Mouse (Mus musculus): ENCODE results near the gene Eri2. TPM values are rescaled to one million over a fixed set of nuclear protein-coding genes. Genes with fewer than 3 reads are reported as not detected.
"Not testable (repeated sequence)": the region's sequence is repeated elsewhere in the genome, so short reads cannot be mapped to it uniquely, and the experiment has no call there.

Eri2 gene
- polyA plus RNA-seq, 1 experiment from 2014 or later = 16.6 TPM

- no peak overlapping the region for H3K4me3 ChIP-seq
- no peak overlapping the region for H3K4me2 ChIP-seq
- H3K9me3 ChIP-seq (replicated peaks) = no peaks in the 10 kb centered on the region
- no peak overlapping the region for H3K9ac ChIP-seq
- 63% methylated on average over 2 of the region's 2 CpGs for WGBS (ENCODE audit: insufficient replicate concordance)
- no peak overlapping the region for H3K27ac ChIP-seq
- ATAC-seq = no peak
- no peaks in the 10 kb centered on the region for H3K36me3 ChIP-seq
- peaks cover 6% of the 10 kb centered on the region for H3K27me3 ChIP-seq (replicated peaks)
- H3K4me1 ChIP-seq = no peaks in the 10 kb centered on the region
These were observed 55.0 kb downstream of the Eri2 start for GRCm38 (mm10) chr7:119738877-119739276.

GRCm38 (mm10) chr7:119731262-119731661 is 62.6 kb downstream of the Eri2 start:
- not testable (repeated sequence) for H3K4me2 ChIP-seq; H3K36me3 ChIP-seq; H3K9me3 ChIP-seq (replicated peaks); H3K4me3 ChIP-seq; H3K27ac ChIP-seq; ATAC-seq; H3K9ac ChIP-seq; H3K27me3 ChIP-seq (replicated peaks); H3K4me1 ChIP-seq
- 69% methylated on average over 4 of the region's 4 CpGs for WGBS (ENCODE audit: insufficient replicate concordance)

- 64% methylated on average over 2 of the region's 2 CpGs for WGBS (ENCODE audit: insufficient replicate concordance)
- Histone ChIP-seq H3K36me3 (no peaks in the 10 kb centered on the region), H3K4me1 (no peaks in the 10 kb centered on the region), H3K27me3 (replicated peaks) (peaks cover 9% of the 10 kb centered on the region; the same call in 1 of the 2 replicates), H3K4me3 (no peak overlapping the region), H3K9ac (no peak overlapping the region), H3K27ac (no peak overlapping the region), H3K9me3 (replicated peaks) (no peaks in the 10 kb centered on the region), H3K4me2 (no peak overlapping the region)
- ATAC-seq = no peak
These were observed 66.2 kb downstream of the Eri2 start for GRCm38 (mm10) chr7:119727621-119728020.

- peaks cover 31% of the 10 kb centered on the region for H3K36me3 ChIP-seq
- H3K27me3 ChIP-seq (replicated peaks) = peaks cover 5% of the 10 kb centered on the region; the same call in 1 of the 2 replicates
- H3K27ac ChIP-seq = 0 out of 2 replicates have a peak overlapping the region, but pooled peaks have one; percentile 70
- peak; percentile 49 for ATAC-seq
- peak overlapping the region; percentile 86 for H3K4me2 ChIP-seq
- H3K9me3 ChIP-seq (replicated peaks) = no peaks in the 10 kb centered on the region
- peak overlapping the region; percentile 84 for H3K9ac ChIP-seq
- H3K4me1 ChIP-seq = peaks cover 14% of the 10 kb centered on the region
- 12% methylated on average over 8 of the region's 8 CpGs for WGBS (ENCODE audit: insufficient replicate concordance)
- H3K4me3 ChIP-seq = peak overlapping the region; percentile 95
These were observed 72.9 kb downstream of the Eri2 start for GRCm38 (mm10) chr7:119720947-119721310.

GRCm38 (mm10) chr7:119720253-119720946 is 73.5 kb downstream of the Eri2 start, which contains the start of gene Thumpd1:
Gene Thumpd1, minus strand, starts transcription at chr7:119720798.
- H3K27me3 ChIP-seq (replicated peaks) = peaks cover 5% of the 10 kb centered on the region; the same call in 1 of the 2 replicates
- H3K36me3 ChIP-seq = peaks cover 37% of the 10 kb centered on the region
- peak within 1 kb of the TSS; percentile 95 for H3K4me3 ChIP-seq
- peak; percentile 91 for ATAC-seq
- no peaks in the 10 kb centered on the region for H3K9me3 ChIP-seq (replicated peaks)
- under 1% methylated on average over 60 of the region's 60 CpGs for WGBS (ENCODE audit: insufficient replicate concordance)
- peak within 1 kb of the TSS; percentile 84 for H3K9ac ChIP-seq
- H3K4me1 ChIP-seq = peaks cover 14% of the 10 kb centered on the region
- peak within 1 kb of the TSS; percentile 86 for H3K4me2 ChIP-seq
- H3K27ac ChIP-seq = peak within 1 kb of the TSS; percentile 70

Other genes starting within 250 kb of the Eri2 start
- not detected in 2 replicates for gene Acsm2, start 239.7 kb downstream of the Eri2 start, polyA plus RNA-seq (2016; fragmentation: Nextera tagmentation; extraction: Ambion mirVana)
- 0.17 and 0.39 TPM in 2 replicates for gene Acsm1, start 187.0 kb downstream of the Eri2 start, polyA plus RNA-seq (2016; fragmentation: Nextera tagmentation; extraction: Ambion mirVana)
- not detected in 2 replicates for gene Acsm4, start 104.0 kb downstream of the Eri2 start, polyA plus RNA-seq (2016; fragmentation: Nextera tagmentation; extraction: Ambion mirVana)
- gene Thumpd1, start 73.3 kb downstream of the Eri2 start, polyA plus RNA-seq (2016; fragmentation: Nextera tagmentation; extraction: Ambion mirVana) = 51.4 and 52.8 TPM in 2 replicates
- gene Acsm3, start 33.1 kb downstream of the Eri2 start, polyA plus RNA-seq (2016; fragmentation: Nextera tagmentation; extraction: Ambion mirVana) = 0.26 and 0.31 TPM in 2 replicates
- gene Rexo5, start 52 bp downstream of the Eri2 start, polyA plus RNA-seq (2016; fragmentation: Nextera tagmentation; extraction: Ambion mirVana) = 13.6 and 14.0 TPM in 2 replicates
- 4.3 and 4.6 TPM in 2 replicates for gene Lyrm1, start 101.8 kb upstream of the Eri2 start, polyA plus RNA-seq (2016; fragmentation: Nextera tagmentation; extraction: Ambion mirVana)
- gene Dcun1d3, start 102.2 kb upstream of the Eri2 start, polyA plus RNA-seq (2016; fragmentation: Nextera tagmentation; extraction: Ambion mirVana) = 3.1 and 3.5 TPM in 2 replicates

Measured in liver, embryonic 12.5 days (tissue).